Mouse (Mus musculus) C2C12 (cell line): ENCODE results near the gene Nxn.

Source experiments
- CTCF ChIP-seq: IDR thresholded peaks from one replicate; pipeline ENCODE4 v1.5.1; 2011; ENCODE audit not compliant: control insufficient read depth, insufficient read depth, insufficient read length
- MAX ChIP-seq: IDR thresholded peaks from one replicate; pipeline ENCODE4 v1.6.1; 2011; ENCODE audit warnings: mild to moderate bottlenecking, control low read depth
- MYOG ChIP-seq: IDR thresholded peaks from one replicate; pipeline ENCODE4 v1.6.1; 2011; ENCODE audit not compliant: control insufficient read depth, insufficient read length; ENCODE audit errors: extremely low read depth
- USF1 ChIP-seq: IDR thresholded peaks from one replicate; pipeline ENCODE4 v1.6.1; 2011; ENCODE audit warnings: low read depth, mild to moderate bottlenecking, control low read depth, moderate library complexity

- TF ChIP-seq USF1 = no peak
- TF ChIP-seq MAX = no peak
- TF ChIP-seq CTCF = no peak
- TF ChIP-seq MYOG = no peak
Measured at GRCm38 (mm10) chr11:76381201-76381885, 17.6 kb downstream of the Nxn start.
